Mouse (Mus musculus) stomach, embryonic 15.5 days (tissue): Measurements from ENCODE around the gene Oas2. TPM values are rescaled to one million over a fixed set of nuclear protein-coding genes. Genes with fewer than 3 reads are reported as not detected.

Source experiments
- ATAC-seq: fragments of 200-750 bp; cut with Nextera tagmentation; 2 replicates; pipeline ENCODE4 v1.8.0; 2017; ENCODE audit warnings: low read depth, moderate number of reproducible peaks, moderate TSS enrichment; ENCODE audit not compliant: insufficient read depth, low FRiP score
- H3K27ac ChIP-seq: fragments of 300-500 bp; sonication (generic); 2 replicates; pipeline ENCODE4 v1.5.1; 2015; ENCODE audit warnings: mild to moderate bottlenecking, inconsistent platforms
- H3K27me3 ChIP-seq: fragments of 300-500 bp; sonication (generic); replicated peaks from 2 replicates; pipeline ENCODE4 v1.6.1; 2015; ENCODE audit warnings: inconsistent platforms
- H3K36me3 ChIP-seq: fragments of 300-500 bp; sonication (generic); 2 replicates; pipeline ENCODE4 v1.6.1; 2015; ENCODE audit warnings: inconsistent platforms
- H3K4me1 ChIP-seq: fragments of 300-500 bp; sonication (generic); 2 replicates; pipeline ENCODE4 v1.6.1; 2015; ENCODE audit warnings: inconsistent platforms
- H3K4me2 ChIP-seq: fragments of 300-500 bp; sonication (generic); 2 replicates; pipeline ENCODE4 v1.6.1; 2015; ENCODE audit warnings: mild to moderate bottlenecking, inconsistent platforms
- H3K4me3 ChIP-seq: fragments of 300-500 bp; sonication (generic); replicated peaks from 2 replicates; pipeline ENCODE4 v1.5.1; 2015; ENCODE audit warnings: inconsistent platforms
- H3K9ac ChIP-seq: fragments of 300-500 bp; sonication (generic); 2 replicates; pipeline ENCODE4 v1.6.1; 2015; ENCODE audit warnings: inconsistent platforms
- H3K9me3 ChIP-seq: fragments of 300-500 bp; sonication (generic); 2 replicates; pipeline ENCODE4 v1.6.1; 2016; ENCODE audit warnings: inconsistent platforms
- WGBS: fragments of 180-500 bp; shearing (Covaris S2); methylation state at CpG from one replicate; pipeline ENCODE4 v1.1.7; 2015; 5-methylcytosine and 5-hydroxymethylcytosine counted together
- polyA plus RNA-seq: library from polyadenylated mRNA; unstranded; fragments of >200 nt; fragmentation: Nextera tagmentation; extraction: Ambion mirVana; gene quantifications from 2 replicates; pipeline ENCODE4 v1.2.1, GENCODE M21; 2015

Oas2 gene
- polyA plus RNA-seq, 1 experiment from 2014 or later = 0.51 TPM

- WGBS = 72% methylated on average over 10 of the region's 10 CpGs
- H3K27ac ChIP-seq = no peak overlapping the region
- H3K9me3 ChIP-seq = no peaks in the 10 kb centered on the region
- H3K9ac ChIP-seq = no peak overlapping the region
- H3K4me3 ChIP-seq = no peak overlapping the region
- no peak for ATAC-seq
- no peaks in the 10 kb centered on the region for H3K27me3 ChIP-seq
- no peaks in the 10 kb centered on the region for H3K4me1 ChIP-seq
- no peaks in the 10 kb centered on the region for H3K36me3 ChIP-seq
- no peak overlapping the region for H3K4me2 ChIP-seq
These were observed 20.3 kb downstream of the Oas2 start for GRCm38 (mm10) chr5:120729319-120729718.

GRCm38 (mm10) chr5:120725811-120726455 is 23.7 kb downstream of the Oas2 start:
- ATAC-seq = no peak
- WGBS = 64% methylated on average over 12 of the region's 12 CpGs
- no peaks in the 10 kb centered on the region for H3K27me3 ChIP-seq

GRCm38 (mm10) chr5:120721005-120721404 is 28.6 kb downstream of the Oas2 start:
- H3K27me3 ChIP-seq = no peaks in the 10 kb centered on the region
- no peak overlapping the region for H3K27ac ChIP-seq
- H3K36me3 ChIP-seq = no peaks in the 10 kb centered on the region
- no peaks in the 10 kb centered on the region for H3K9me3 ChIP-seq
- H3K4me2 ChIP-seq = no peak overlapping the region
- no peak for ATAC-seq
- H3K4me3 ChIP-seq = no peak overlapping the region
- 0 out of 2 replicates have a peak, but pooled peaks cover 3% of the 10 kb centered on the region for H3K4me1 ChIP-seq
- WGBS = 53% methylated on average over 7 of the region's 7 CpGs
- H3K9ac ChIP-seq = no peak overlapping the region

More at GRCm38 (mm10) chr5:120725811-120726455, 23.7 kb downstream of the Oas2 start:
- H3K9me3 ChIP-seq = no peaks in the 10 kb centered on the region
- H3K36me3 ChIP-seq = no peaks in the 10 kb centered on the region
- H3K4me3 ChIP-seq = no peak overlapping the region
- H3K27ac ChIP-seq = no peak overlapping the region
- no peak overlapping the region for H3K4me2 ChIP-seq
- no peak overlapping the region for H3K9ac ChIP-seq
- no peaks in the 10 kb centered on the region for H3K4me1 ChIP-seq

GRCm38 (mm10) chr5:120718600-120719378 is 30.9 kb downstream of the Oas2 start:
- Histone ChIP-seq H3K9me3 (no peaks in the 10 kb centered on the region), H3K4me2 (no peak overlapping the region), H3K36me3 (no peaks in the 10 kb centered on the region), H3K27me3 (peaks cover 8% of the 10 kb centered on the region), H3K4me1 (0 out of 2 replicates have a peak, but pooled peaks cover 3% of the 10 kb centered on the region), H3K27ac (no peak overlapping the region), H3K9ac (no peak overlapping the region), H3K4me3 (no peak overlapping the region)
- ATAC-seq = peak; percentile 7; the same call in 1 of the 2 replicates
- 39% methylated on average over 15 of the region's 15 CpGs for WGBS

GRCm38 (mm10) chr5:120717136-120717535 is 32.5 kb downstream of the Oas2 start:
- WGBS = 63% methylated on average over 10 of the region's 10 CpGs
- H3K4me1 ChIP-seq = 0 out of 2 replicates have a peak, but pooled peaks cover 3% of the 10 kb centered on the region
- H3K9me3 ChIP-seq = no peaks in the 10 kb centered on the region
- H3K4me3 ChIP-seq = no peak overlapping the region
- no peak overlapping the region for H3K27ac ChIP-seq
- H3K27me3 ChIP-seq = peaks cover 21% of the 10 kb centered on the region
- H3K36me3 ChIP-seq = no peaks in the 10 kb centered on the region
- no peak for ATAC-seq
- no peak overlapping the region for H3K4me2 ChIP-seq
- H3K9ac ChIP-seq = no peak overlapping the region

GRCm38 (mm10) chr5:120714314-120714713 is 35.3 kb downstream of the Oas2 start:
- Histone ChIP-seq H3K4me2 (no peak overlapping the region), H3K27me3 (peaks cover 43% of the 10 kb centered on the region), H3K9me3 (no peaks in the 10 kb centered on the region), H3K4me1 (peaks cover 18% of the 10 kb centered on the region), H3K27ac (no peak overlapping the region), H3K9ac (no peak overlapping the region), H3K4me3 (no peak overlapping the region), H3K36me3 (no peaks in the 10 kb centered on the region)
- ATAC-seq = no peak
- WGBS = 2% methylated on average over 16 of the region's 16 CpGs

- H3K9me3 ChIP-seq = no peaks in the 10 kb centered on the region
- peaks cover 52% of the 10 kb centered on the region for H3K27me3 ChIP-seq
- peaks cover 18% of the 10 kb centered on the region for H3K4me1 ChIP-seq
- no peak overlapping the region for H3K4me3 ChIP-seq
- WGBS = 72% methylated on average over 8 of the region's 8 CpGs
- no peak overlapping the region for H3K27ac ChIP-seq
- H3K36me3 ChIP-seq = no peaks in the 10 kb centered on the region
- ATAC-seq = no peak
- no peak overlapping the region for H3K9ac ChIP-seq
- H3K4me2 ChIP-seq = no peak overlapping the region
These were observed 36.9 kb downstream of the Oas2 start for GRCm38 (mm10) chr5:120712721-120713120.

- Histone ChIP-seq H3K27ac (no peak within 1 kb of the TSS), H3K9ac (peak within 1 kb of the TSS; percentile 29; the same call in 1 of the 2 replicates), H3K9me3 (no peaks in the 10 kb centered on the region), H3K27me3 (peaks cover 52% of the 10 kb centered on the region), H3K36me3 (no peaks in the 10 kb centered on the region), H3K4me2 (peak within 1 kb of the TSS; percentile 81), H3K4me3 (peak within 1 kb of the TSS; percentile 47), H3K4me1 (peaks cover 15% of the 10 kb centered on the region)
- 42% methylated on average over 3 of the region's 3 CpGs for WGBS
- ATAC-seq = no peak
These were observed 37.8 kb downstream of the Oas2 start, which contains the start of gene Dtx1 for GRCm38 (mm10) chr5:120711827-120712226. Gene Dtx1, minus strand, starts transcription at chr5:120711927.

- Histone ChIP-seq H3K9me3 (no peaks in the 10 kb centered on the region), H3K36me3 (no peaks in the 10 kb centered on the region), H3K9ac (peak overlapping the region; percentile 29; the same call in 1 of the 2 replicates), H3K4me3 (peak overlapping the region; percentile 47), H3K4me1 (peaks cover 19% of the 10 kb centered on the region), H3K4me2 (peak overlapping the region; percentile 81), H3K27me3 (peaks cover 52% of the 10 kb centered on the region), H3K27ac (no peak overlapping the region)
- under 1% methylated on average over 43 of the region's 43 CpGs for WGBS
- no peak for ATAC-seq
These were observed 38.2 kb downstream of the Oas2 start for GRCm38 (mm10) chr5:120711416-120711815.

- 1% methylated on average over 33 of the region's 34 CpGs for WGBS
- Histone ChIP-seq H3K36me3 (no peaks in the 10 kb centered on the region), H3K27me3 (peaks cover 52% of the 10 kb centered on the region), H3K4me1 (peaks cover 19% of the 10 kb centered on the region), H3K27ac (no peak overlapping the region), H3K9me3 (no peaks in the 10 kb centered on the region), H3K9ac (peak overlapping the region; percentile 29; the same call in 1 of the 2 replicates), H3K4me2 (peak overlapping the region; percentile 81), H3K4me3 (peak overlapping the region; percentile 47)
- no peak; the same call in 1 of the 2 replicates for ATAC-seq
These were observed 38.8 kb downstream of the Oas2 start for GRCm38 (mm10) chr5:120710826-120711248.

GRCm38 (mm10) chr5:120710161-120710825 is 39.4 kb downstream of the Oas2 start:
- WGBS = 3% methylated on average over 40 of the region's 40 CpGs
- peak overlapping the region; percentile 29; the same call in 1 of the 2 replicates for H3K9ac ChIP-seq
- H3K4me1 ChIP-seq = peaks cover 19% of the 10 kb centered on the region
- no peaks in the 10 kb centered on the region for H3K9me3 ChIP-seq
- H3K4me3 ChIP-seq = peak overlapping the region; percentile 47
- H3K36me3 ChIP-seq = no peaks in the 10 kb centered on the region
- no peak overlapping the region for H3K27ac ChIP-seq
- peak; percentile 33; the same call in 1 of the 2 replicates for ATAC-seq
- H3K4me2 ChIP-seq = peak overlapping the region; percentile 81
- H3K27me3 ChIP-seq = peaks cover 52% of the 10 kb centered on the region
